Mouse (Mus musculus): ENCODE measurements around the gene Ptprf. TPM values are rescaled to one million over a fixed set of nuclear protein-coding genes. Genes with fewer than 3 reads are reported as not detected.

The Ptprf gene
- total RNA-seq, 2 experiments from 2014 or later, result 7.7 to 11.7 TPM

- intact Hi-C loops (cut with DNase I; ENCODE audit: low total_unique reads), result no loop called here
- no peak for DNase-seq
Measured at GRCm38 (mm10) chr4:118227398-118227797, 63.8 kb downstream of the Ptprf start.

GRCm38 (mm10) chr4:118221261-118221660, 69.9 kb downstream of the Ptprf start:
- intact Hi-C loops (cut with DNase I; ENCODE audit: low total_unique reads), result no loop called here
- DNase-seq, result no peak

GRCm38 (mm10) chr4:118220756-118221155, 70.4 kb downstream of the Ptprf start:
- intact Hi-C loops (cut with DNase I; ENCODE audit: low total_unique reads), result no loop called here

GRCm38 (mm10) chr4:118219487-118219886, 71.7 kb downstream of the Ptprf start:
- intact Hi-C loops (cut with DNase I; ENCODE audit: low total_unique reads), result no loop called here
- DNase-seq, result no peak

More at GRCm38 (mm10) chr4:118220756-118221155, 70.4 kb downstream of the Ptprf start:
- DNase-seq, result no peak

GRCm38 (mm10) chr4:118218521-118218920, 72.7 kb downstream of the Ptprf start:
- DNase-seq, result no peak
- intact Hi-C loops (cut with DNase I; ENCODE audit: low total_unique reads), result no loop called here

- intact Hi-C loops (cut with DNase I; ENCODE audit: low total_unique reads), result loop anchor here (2.0 kb wide), 1 partner anchor 74 kb away; the partner anchor contains the start of gene Ptprf
- DNase-seq, result peak; percentile 67
Measured at GRCm38 (mm10) chr4:118216726-118217595, 74.2 kb downstream of the Ptprf start.

GRCm38 (mm10) chr4:118214891-118215290, 76.3 kb downstream of the Ptprf start:
- no peak for DNase-seq
- intact Hi-C loops (cut with DNase I; ENCODE audit: low total_unique reads), result no loop called here

- intact Hi-C loops (cut with DNase I; ENCODE audit: low total_unique reads), result no loop called here
- DNase-seq, result no peak
Measured at GRCm38 (mm10) chr4:118206918-118207640, 84.1 kb downstream of the Ptprf start.

- DNase-seq, result no peak
- intact Hi-C loops (cut with DNase I; ENCODE audit: low total_unique reads), result no loop called here
Measured at GRCm38 (mm10) chr4:118205906-118206305, 85.3 kb downstream of the Ptprf start.

- intact Hi-C loops (cut with DNase I; ENCODE audit: low total_unique reads), result no loop called here
- DNase-seq, result no peak
Measured at GRCm38 (mm10) chr4:118199093-118199492, 92.1 kb downstream of the Ptprf start.

- intact Hi-C loops (cut with DNase I; ENCODE audit: low total_unique reads), result no loop called here
- DNase-seq, result no peak
Measured at GRCm38 (mm10) chr4:118198606-118199005, 92.6 kb downstream of the Ptprf start.

- no peak for DNase-seq
- intact Hi-C loops (cut with DNase I; ENCODE audit: low total_unique reads), result no loop called here
Measured at GRCm38 (mm10) chr4:118196185-118196584, 95.0 kb downstream of the Ptprf start.

GRCm38 (mm10) chr4:118180301-118181080, 110.7 kb downstream of the Ptprf start:
- intact Hi-C loops (cut with DNase I; ENCODE audit: low total_unique reads), result no loop called here
- no peak for DNase-seq

- DNase-seq, result peak; percentile 94
- intact Hi-C loops (cut with DNase I; ENCODE audit: low total_unique reads), result no loop called here
Measured at GRCm38 (mm10) chr4:118179467-118180300, 111.5 kb downstream of the Ptprf start, which contains the start of gene Kdm4a. TSS of gene Kdm4a (minus strand) at chr4:118180043.

GRCm38 (mm10) chr4:118178952-118179466, 112.2 kb downstream of the Ptprf start:
- no peak for DNase-seq
- intact Hi-C loops (cut with DNase I; ENCODE audit: low total_unique reads), result no loop called here

GRCm38 (mm10) chr4:118172461-118172860, 118.7 kb downstream of the Ptprf start:
- intact Hi-C loops (cut with DNase I; ENCODE audit: low total_unique reads), result no loop called here
- DNase-seq, result no peak

GRCm38 (mm10) chr4:118171006-118171405, 120.2 kb downstream of the Ptprf start:
- intact Hi-C loops (cut with DNase I; ENCODE audit: low total_unique reads), result no loop called here
- DNase-seq, result no peak

GRCm38 (mm10) chr4:118162123-118162522, 129.1 kb downstream of the Ptprf start:
- intact Hi-C loops (cut with DNase I; ENCODE audit: low total_unique reads), result no loop called here
- DNase-seq, result no peak

All from gastrocnemius, postnatal 14 days (tissue).